Mouse (Mus musculus): ENCODE data around the gene 1700109H08Rik. TPM values are rescaled to one million over a fixed set of nuclear protein-coding genes. Genes with fewer than 3 reads are reported as not detected.

1700109H08Rik gene
- polyA plus RNA-seq, 2 experiments = 0.50 to 1.9 TPM

- H3K27ac ChIP-seq = no peak overlapping the region
- ATAC-seq (ENCODE audit: insufficient read depth) = no peak
- 0 out of 4 replicates have a peak, but pooled peaks cover 0 to 2% of the 10 kb centered on the region in 2 experiments for H3K4me1 ChIP-seq (replicated peaks; ENCODE audit: control insufficient read depth in 2 of 2, insufficient read depth in 2 of 2, low read length in 1 of 2)
- H3K4me2 ChIP-seq (ENCODE audit: low read depth) = no peak overlapping the region
- DNase-seq (ENCODE audit: low read depth in 3 of 3, low spot score in 3 of 3) = no peak
- no peaks in the 10 kb centered on the region for H3K27me3 ChIP-seq (ENCODE audit: control insufficient read depth, insufficient read depth, low read length)
- WGBS (ENCODE audit: insufficient replicate concordance) = 57% methylated on average over 4 of the region's 4 CpGs
- no peak overlapping the region for H3K4me3 ChIP-seq (ENCODE audit: insufficient read depth in 1 of 2, low read depth in 2 of 2, low read length in 2 of 2)
- H3K9me3 ChIP-seq (ENCODE audit: control insufficient read depth, low read length) = no peaks in the 10 kb centered on the region
- H3K9ac ChIP-seq (replicated peaks) = no peak overlapping the region
- no peak for TF ChIP-seq EP300 (IDR thresholded peaks at IDR 0.05; ENCODE audit: low read depth)
- TF ChIP-seq CTCF (IDR thresholded peaks at IDR 0.05; ENCODE audit: low read depth) = peak; percentile 56
- no peaks in the 10 kb centered on the region for H3K36me3 ChIP-seq (replicated peaks; ENCODE audit: control insufficient read depth, insufficient read depth, low read depth)
Measured at GRCm38 (mm10) chr5:3633951-3634350, 62.6 kb downstream of the 1700109H08Rik start.

Other genes with a start within 250 kb of the 1700109H08Rik start
- gene Cdk6, start 230.1 kb upstream of the 1700109H08Rik start, polyA plus RNA-seq (2012; rRNA removed) = 5.7 and 8.6 TPM in 2 replicates
- gene Cdk6, start 230.1 kb upstream of the 1700109H08Rik start, polyA plus RNA-seq (2014; fragmentation: Nextera tagmentation; extraction: Ambion mirVana) = 13.9 and 15.5 TPM in 2 replicates
- 6.5 and 10.9 TPM in 2 replicates for gene Fam133b, start 27.7 kb upstream of the 1700109H08Rik start, polyA plus RNA-seq (2012; rRNA removed)
- gene Fam133b, start 27.7 kb upstream of the 1700109H08Rik start, polyA plus RNA-seq (2014; fragmentation: Nextera tagmentation; extraction: Ambion mirVana) = 11.6 and 11.7 TPM in 2 replicates
- gene Pex1, start 24.5 kb downstream of the 1700109H08Rik start, polyA plus RNA-seq (2012; rRNA removed) = 2.2 and 4.0 TPM in 2 replicates
- gene Pex1, start 24.5 kb downstream of the 1700109H08Rik start, polyA plus RNA-seq (2014; fragmentation: Nextera tagmentation; extraction: Ambion mirVana) = 2.9 and 3.8 TPM in 2 replicates
- gene Rbm48, start 25.0 kb downstream of the 1700109H08Rik start, polyA plus RNA-seq (2012; rRNA removed) = 2.3 and 4.1 TPM in 2 replicates
- 5.7 and 6.2 TPM in 2 replicates for gene Rbm48, start 25.0 kb downstream of the 1700109H08Rik start, polyA plus RNA-seq (2014; fragmentation: Nextera tagmentation; extraction: Ambion mirVana)
- gene Tmbim7, start 79.6 kb downstream of the 1700109H08Rik start, polyA plus RNA-seq (2012; rRNA removed) = not detected in 2 replicates
- not detected in 2 replicates for gene Tmbim7, start 79.6 kb downstream of the 1700109H08Rik start, polyA plus RNA-seq (2014; fragmentation: Nextera tagmentation; extraction: Ambion mirVana)
- gene Gatad1, start 85.6 kb downstream of the 1700109H08Rik start, polyA plus RNA-seq (2012; rRNA removed) = 17.8 and 25.4 TPM in 2 replicates
- 27.7 and 30.1 TPM in 2 replicates for gene Gatad1, start 85.6 kb downstream of the 1700109H08Rik start, polyA plus RNA-seq (2014; fragmentation: Nextera tagmentation; extraction: Ambion mirVana)
- gene Ankib1, start 231.4 kb downstream of the 1700109H08Rik start, polyA plus RNA-seq (2012; rRNA removed) = 2.3 and 3.1 TPM in 2 replicates
- gene Ankib1, start 231.4 kb downstream of the 1700109H08Rik start, polyA plus RNA-seq (2014; fragmentation: Nextera tagmentation; extraction: Ambion mirVana) = 3.8 and 4.3 TPM in 2 replicates
- 8.2 and 13.0 TPM in 2 replicates for gene Krit1, start 231.6 kb downstream of the 1700109H08Rik start, polyA plus RNA-seq (2012; rRNA removed)
- gene Krit1, start 231.6 kb downstream of the 1700109H08Rik start, polyA plus RNA-seq (2014; fragmentation: Nextera tagmentation; extraction: Ambion mirVana) = 15.6 and 15.7 TPM in 2 replicates